Mouse (Mus musculus) CH12.LX (cell line): ENCODE data around the gene Acot2. TPM values are rescaled to one million over a fixed set of nuclear protein-coding genes. Genes with fewer than 3 reads are reported as not detected.

Source experiments
- DNase-seq: peaks from one replicate; pipeline ENCODE4 v3.0.0-alpha.2; 2013; ENCODE audit errors: extremely low read depth
- H3K27ac ChIP-seq: 2 replicates; pipeline ENCODE4 v1.5.1; 2012; ENCODE audit warnings: low read depth, mild to moderate bottlenecking, control low read depth, moderate library complexity; ENCODE audit not compliant: insufficient read depth
- H3K27me3 ChIP-seq: replicated peaks from 2 replicates; pipeline ENCODE3; 2012; ENCODE audit warnings: inconsistent platforms
- H3K36me3 ChIP-seq, 2 experiments: replicated peaks in 1 of 2; 2 replicates each; pipeline versions ENCODE3 to v1.6.1; 2012; ENCODE audit warnings: inconsistent platforms in 1 of 2, low read length in 1 of 2, mild to moderate bottlenecking in 1 of 2, mixed read lengths in 1 of 2, moderate library complexity in 1 of 2; ENCODE audit not compliant: control insufficient read depth in 1 of 2, insufficient read depth in 1 of 2
- H3K4me1 ChIP-seq, 2 experiments: 2 replicates each; pipeline ENCODE4 v1.6.1; 2012; ENCODE audit warnings: inconsistent platforms in 1 of 2, moderate library complexity in 1 of 2; ENCODE audit not compliant: insufficient read depth in 2 of 2, control insufficient read depth in 1 of 2
- H3K4me2 ChIP-seq: 2 replicates; pipeline ENCODE4 v1.6.1; 2012; ENCODE audit warnings: low read depth, mild to moderate bottlenecking, control low read depth; ENCODE audit not compliant: poor library complexity, insufficient read depth, severe bottlenecking
- H3K4me3 ChIP-seq, 3 experiments: fragments of 150-350 bp in 1 of 3; sonication (generic) in 1 of 3; replicated peaks in 1 of 3; 2 replicates each; pipeline versions ENCODE3 to v1.5.1; 2011 to 2012; ENCODE audit warnings: low read depth in 2 of 3, low read length in 2 of 3, mild to moderate bottlenecking in 2 of 3, moderate library complexity in 2 of 3, control low read depth in 1 of 3, improper control_type of control experiment in 1 of 3, inconsistent platforms in 1 of 3, mixed read lengths in 1 of 3; ENCODE audit not compliant: poor library complexity in 1 of 3
- H3K79me2 ChIP-seq: replicated peaks from 2 replicates; pipeline ENCODE4 v1.6.1; 2012; ENCODE audit warnings: mild to moderate bottlenecking, moderate library complexity; ENCODE audit not compliant: control insufficient read depth, poor library complexity, insufficient read depth, severe bottlenecking; ENCODE audit errors: extremely low read depth
- H3K9ac ChIP-seq: 2 replicates; pipeline ENCODE4 v1.6.1; 2012; ENCODE audit warnings: low read depth, mild to moderate bottlenecking, control low read depth, moderate library complexity; ENCODE audit not compliant: insufficient read depth
- H3K9me3 ChIP-seq: replicated peaks from 2 replicates; pipeline ENCODE3; 2012; ENCODE audit warnings: low read length, inconsistent platforms, mixed read lengths
- CHD2 ChIP-seq: IDR thresholded peaks from 2 replicates; pipeline ENCODE4 v1.6.1; 2011; ENCODE audit warnings: low read length, improper control_type of control experiment
- CTCF ChIP-seq, 2 experiments: IDR thresholded peaks in 1 of 2; conservative IDR thresholded peaks in 1 of 2; 2 replicates each; pipeline ENCODE4 v1.5.1; 2011 to 2012; ENCODE audit warnings: low read depth in 2 of 2, low read length in 2 of 2, improper control_type of control experiment in 1 of 2, inconsistent platforms in 1 of 2, mild to moderate bottlenecking in 1 of 2, moderate library complexity in 1 of 2
- E2F4 ChIP-seq: IDR thresholded peaks from 2 replicates; pipeline ENCODE4 v1.6.1; 2011; ENCODE audit warnings: low read depth, low read length, improper control_type of control experiment; ENCODE audit not compliant: insufficient replicate concordance
- ELF1 ChIP-seq: IDR thresholded peaks from 2 replicates; pipeline ENCODE4 v1.6.1; 2014; ENCODE audit warnings: low read depth, mild to moderate bottlenecking, inconsistent platforms, low read length, improper control_type of control experiment
- KAT2A ChIP-seq: IDR thresholded peaks from 2 replicates; pipeline ENCODE4 v1.6.1; 2012; ENCODE audit warnings: low read length, improper control_type of control experiment, inconsistent platforms; ENCODE audit not compliant: insufficient replicate concordance
- MAFK ChIP-seq: IDR thresholded peaks from 2 replicates; pipeline ENCODE4 v1.6.1; 2011; ENCODE audit warnings: low read length, improper control_type of control experiment; ENCODE audit not compliant: insufficient replicate concordance
- MAZ ChIP-seq: IDR thresholded peaks from 2 replicates; pipeline ENCODE4 v1.6.1; 2012; ENCODE audit warnings: low read depth, mild to moderate bottlenecking, inconsistent platforms, low read length, improper control_type of control experiment, moderate library complexity
- MEF2A ChIP-seq: IDR thresholded peaks from 2 replicates; pipeline ENCODE4 v1.6.1; 2014; ENCODE audit warnings: low read depth, mild to moderate bottlenecking, inconsistent platforms, low read length, improper control_type of control experiment, borderline replicate concordance
- MXI1 ChIP-seq: IDR thresholded peaks from 2 replicates; pipeline ENCODE4 v1.6.1; 2011; ENCODE audit warnings: mild to moderate bottlenecking, low read depth, low read length, improper control_type of control experiment
- MYC ChIP-seq: IDR thresholded peaks from 2 replicates; pipeline ENCODE4 v1.6.1; 2011; ENCODE audit warnings: low read depth, mild to moderate bottlenecking, improper control_type of control experiment, low read length
- PAX5 ChIP-seq: IDR thresholded peaks from 2 replicates; pipeline ENCODE4 v1.6.1; 2012; ENCODE audit warnings: low read length, inconsistent platforms, mixed read lengths
- POLR2A ChIP-seq: IDR thresholded peaks from 2 replicates; pipeline ENCODE4 v1.6.1; 2011; ENCODE audit warnings: low read depth, mild to moderate bottlenecking, improper control_type of control experiment, low read length
- RCOR1 ChIP-seq: conservative IDR thresholded peaks from 2 replicates; pipeline ENCODE4 v1.6.1; 2012; ENCODE audit warnings: low read depth, mild to moderate bottlenecking, inconsistent platforms, low read length, improper control_type of control experiment
- SIN3A ChIP-seq: IDR thresholded peaks from 2 replicates; pipeline ENCODE4 v1.6.1; 2012; ENCODE audit warnings: low read length, improper control_type of control experiment, inconsistent platforms
- UBTF ChIP-seq: IDR thresholded peaks from 2 replicates; pipeline ENCODE4 v1.6.1; 2012; ENCODE audit warnings: low read depth, mild to moderate bottlenecking, inconsistent platforms, low read length, improper control_type of control experiment, moderate library complexity
- USF1 ChIP-seq: IDR thresholded peaks from 2 replicates; pipeline ENCODE4 v1.6.1; 2014; ENCODE audit warnings: low read depth, mild to moderate bottlenecking, inconsistent platforms, low read length, improper control_type of control experiment
- ZKSCAN1 ChIP-seq: IDR thresholded peaks from 2 replicates; pipeline ENCODE4 v1.6.1; 2012; ENCODE audit warnings: low read depth, inconsistent platforms, low read length, improper control_type of control experiment, borderline replicate concordance
- dilution Hi-C: fragments of 300-500 bp; cut with MboI; formaldehyde crosslinking; loops from 2 replicates; pipeline ENCODE4 v1.14.3; 2020; ENCODE audit warnings: low sequenced_read_pairs; ENCODE audit not compliant: extremely low pct_unique_long_range_greater_than_20kb, extremely low pct_ligation_motif_present
- in situ Hi-C: fragments of 300-500 bp; cut with MboI; formaldehyde crosslinking; loops from 3 replicates; pipeline ENCODE4 v1.14.3; 2019; ENCODE audit warnings: low sequenced_read_pairs, low pct_ligation_motif_present, low pct_unique_long_range_greater_than_20kb, mixed read lengths
- polyA plus RNA-seq: library from polyadenylated mRNA; unstranded; fragments of >175 nt; gene quantifications from 2 replicates; pipeline ENCODE4 v1.2.1, GENCODE M21; 2012; ENCODE audit warnings: low read depth; ENCODE audit not compliant: insufficient read length
- total RNA-seq, 2 experiments: library from RNA; depleted of rRNA; stranded (reverse); fragments of 300-350 nt in 1 of 2; fragments of >200 nt in 1 of 2; gene quantifications; 2 replicates each; pipeline ENCODE4 v1.2.3; 2012 to 2014

Gene Acot2
- total and polyA plus RNA-seq, 3 experiments = 6.6 to 13.2 (median 9.7) TPM

DNA sequence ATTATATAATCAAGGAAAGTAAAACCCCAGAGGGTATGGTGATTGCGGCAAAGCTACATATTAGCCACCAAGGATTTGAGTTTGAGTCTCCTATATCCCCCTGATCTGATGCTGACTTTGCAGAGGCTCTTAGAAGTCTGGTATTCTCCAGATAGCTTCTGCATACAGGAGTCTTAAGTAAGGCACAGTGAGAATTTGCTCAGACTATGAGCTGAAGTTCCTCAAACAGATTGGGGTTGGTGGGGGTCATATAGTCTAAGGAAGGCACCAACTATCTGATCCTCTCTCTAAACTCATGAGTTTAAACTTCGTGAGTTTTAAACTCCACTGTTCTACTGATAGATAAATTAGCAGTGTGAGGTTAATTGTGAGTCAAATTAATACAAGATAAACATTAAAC is 48.3 kb upstream of the Acot2 start:
- Histone ChIP-seq H3K9ac (no peak overlapping the region), H3K27ac (no peak overlapping the region), H3K79me2 (no peaks in the 10 kb centered on the region), H3K36me3 (no peaks in the 10 kb centered on the region), H3K4me2 (no peak overlapping the region), H3K27me3 (no peaks in the 10 kb centered on the region), H3K4me3 (no peak overlapping the region), H3K4me1 (no peaks in the 10 kb centered on the region), H3K9me3 (peaks cover 1% of the 10 kb centered on the region)
- no peak for DNase-seq
- dilution Hi-C loops = no loop called here
- in situ Hi-C loops = no loop called here
- TF ChIP-seq MAFK (no peak), MYC (no peak), E2F4 (no peak), MXI1 (no peak), USF1 (no peak), MAZ (no peak), MEF2A (no peak), UBTF (no peak), ELF1 (no peak), SIN3A (no peak)

DNA sequence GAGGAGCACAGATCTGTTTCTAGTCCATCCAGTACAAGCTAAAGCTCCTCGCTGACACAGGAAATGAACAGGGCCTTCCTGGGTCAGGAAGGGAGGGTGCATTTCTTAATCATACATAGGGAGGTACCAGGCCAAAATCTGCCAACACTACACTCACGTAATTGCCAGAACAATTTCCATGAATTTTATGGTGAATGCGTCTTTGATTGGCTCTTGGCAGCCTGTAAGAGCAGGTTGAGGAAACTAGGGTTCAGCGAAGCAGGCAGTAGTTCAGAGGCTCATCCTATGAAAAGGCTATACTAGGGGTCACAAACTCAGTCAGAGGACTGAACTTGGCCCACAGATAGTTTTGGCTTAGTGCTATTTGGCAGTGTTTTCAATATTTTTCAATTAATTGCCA is 47.6 kb upstream of the Acot2 start:
- in situ Hi-C loops = loop anchor here (10.0 kb wide), 2 partner anchors 155 to 225 kb away; no protein-coding TSS in a partner anchor

GRCm38 (mm10) chr12:83941938-83942337 is 45.7 kb upstream of the Acot2 start:
- dilution Hi-C loops = no loop called here
- peaks cover 3% of the 10 kb centered on the region for H3K9me3 ChIP-seq
- no peak for TF ChIP-seq CHD2
- no peak for DNase-seq
- no peak overlapping the region for H3K4me3 ChIP-seq
- no peak overlapping the region for H3K4me2 ChIP-seq
- in situ Hi-C loops = loop anchor here (10.0 kb wide), 2 partner anchors 157 to 227 kb away; no protein-coding TSS in a partner anchor
- no peaks in the 10 kb centered on the region for H3K79me2 ChIP-seq
- H3K27ac ChIP-seq = no peak overlapping the region
- H3K9ac ChIP-seq = no peak overlapping the region
- H3K4me1 ChIP-seq = no peaks in the 10 kb centered on the region
- H3K36me3 ChIP-seq = no peaks in the 10 kb centered on the region
- no peaks in the 10 kb centered on the region for H3K27me3 ChIP-seq

More for the DNA sequence above, 47.6 kb upstream of the Acot2 start:
- H3K4me1 ChIP-seq = no peaks in the 10 kb centered on the region
- H3K27me3 ChIP-seq = no peaks in the 10 kb centered on the region
- no peak for TF ChIP-seq RCOR1
- TF ChIP-seq ELF1 = no peak
- no peak for TF ChIP-seq POLR2A
- no peak for TF ChIP-seq USF1
- no peak for TF ChIP-seq KAT2A
- no peak for TF ChIP-seq MEF2A
- no peak for TF ChIP-seq CTCF (conservative IDR thresholded peaks at IDR 0.05 in 1 of 2, IDR thresholded peaks at IDR 0.05 in 1 of 2; ENCODE audit: low read depth in 2 of 2, low read length in 2 of 2)
- TF ChIP-seq PAX5 = no peak
- TF ChIP-seq ZKSCAN1 = no peak
- TF ChIP-seq, all 38 proteins: peak for 0
- Histone ChIP-seq H3K27ac (no peak overlapping the region), H3K36me3 (no peaks in the 10 kb centered on the region), H3K4me3 (no peak overlapping the region), H3K9ac (no peak overlapping the region), H3K9me3 (no peaks in the 10 kb centered on the region), H3K4me2 (no peak overlapping the region), H3K79me2 (no peaks in the 10 kb centered on the region)
- dilution Hi-C loops = no loop called here
- DNase-seq = no peak
